Mouse (Mus musculus) cerebellum, adult 18-20 months (tissue): Measurements from ENCODE around the gene Tmem158.

Experiments
- DNase-seq, 2 experiments: peaks; one replicate each; pipeline ENCODE4 v3.0.0; 2021

Gene Tmem158

GRCm38 (mm10) chr9:123243988-123244387, 16.6 kb downstream of the Tmem158 start:
- DNase-seq = no peak

DNA sequence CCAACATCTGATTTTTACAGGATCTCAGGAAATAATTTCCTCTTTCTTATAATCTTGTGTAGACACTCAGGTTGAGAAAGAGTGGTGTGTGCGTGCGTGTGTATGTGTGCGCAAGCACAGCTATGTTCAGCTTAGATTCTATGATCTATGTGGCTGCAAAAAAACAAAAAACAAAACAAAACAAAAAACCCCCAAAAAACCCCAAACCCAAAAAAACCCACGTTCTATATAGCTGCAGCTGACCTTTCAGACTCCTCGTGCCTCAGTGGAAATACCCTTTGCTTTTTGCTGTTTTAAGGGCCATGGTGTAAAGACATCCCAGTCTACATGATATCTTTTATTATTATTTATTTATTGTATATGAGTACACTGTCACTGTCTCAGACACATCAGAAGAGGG, 19.4 kb downstream of the Tmem158 start:
- DNase-seq = no peak

DNA sequence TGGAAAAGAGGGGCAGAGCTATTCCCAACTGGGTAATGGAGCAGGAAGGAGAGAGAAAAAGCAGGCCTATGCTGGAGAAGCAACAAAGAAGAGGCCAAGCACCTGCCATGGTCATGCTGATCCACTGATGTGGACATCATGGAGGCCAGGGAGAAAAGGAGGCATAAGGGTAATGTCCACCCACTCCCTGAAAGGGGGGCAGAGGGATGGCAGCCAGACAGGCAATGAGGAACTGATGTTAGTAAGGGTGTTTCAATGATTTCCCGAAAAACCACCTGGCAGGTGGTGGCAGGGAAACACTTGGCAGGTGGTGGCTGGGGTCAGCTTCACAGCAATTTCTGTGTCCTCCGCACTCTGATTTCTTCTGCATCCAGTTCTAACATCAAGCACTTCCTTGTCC, 19.8 kb downstream of the Tmem158 start:
- no peak for DNase-seq

- no peak for DNase-seq
These were observed 20.3 kb downstream of the Tmem158 start for GRCm38 (mm10) chr9:123240271-123240670.

- no peak for DNase-seq
These were observed 20.9 kb downstream of the Tmem158 start for GRCm38 (mm10) chr9:123239651-123240050.

DNA sequence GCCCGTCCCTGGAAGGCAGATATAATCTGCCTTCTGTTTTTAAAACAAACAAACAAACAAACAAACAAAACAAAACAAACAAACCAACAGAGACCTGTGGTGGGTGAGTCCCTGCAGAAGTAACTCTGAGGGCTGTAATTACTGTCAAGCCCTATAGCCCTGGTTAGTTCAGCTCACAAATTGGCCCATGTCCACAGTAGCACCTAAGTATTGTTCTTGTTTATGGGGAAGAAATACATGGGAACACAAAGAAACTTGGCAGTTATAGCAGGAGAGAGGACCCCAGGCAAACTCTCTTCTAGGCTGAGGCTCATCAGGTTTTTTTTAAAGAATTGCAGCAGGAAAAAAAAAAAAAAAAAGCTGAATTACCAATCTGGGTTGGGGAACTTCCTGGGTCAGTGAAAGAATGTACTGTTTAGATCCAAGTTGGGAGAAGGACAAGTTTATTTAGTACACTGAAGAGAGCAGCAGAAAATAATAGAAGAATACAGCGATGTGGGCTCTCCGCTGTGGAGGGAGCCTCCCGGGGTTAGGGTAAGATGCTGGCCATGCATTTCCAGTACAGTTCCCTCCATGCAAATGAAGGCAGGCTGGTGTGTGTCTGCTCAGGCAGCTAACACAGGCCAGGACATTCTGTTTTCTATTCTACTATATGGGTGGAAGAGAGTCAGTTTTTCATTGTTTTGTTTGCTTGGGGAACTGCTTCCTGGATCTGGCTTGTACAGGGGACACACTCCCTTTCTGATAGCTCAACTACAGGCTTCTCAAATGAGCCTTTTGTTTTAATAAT, 22.1 kb downstream of the Tmem158 start:
- DNase-seq = no peak

GRCm38 (mm10) chr9:123237739-123238138, 22.8 kb downstream of the Tmem158 start:
- no peak for DNase-seq

DNA sequence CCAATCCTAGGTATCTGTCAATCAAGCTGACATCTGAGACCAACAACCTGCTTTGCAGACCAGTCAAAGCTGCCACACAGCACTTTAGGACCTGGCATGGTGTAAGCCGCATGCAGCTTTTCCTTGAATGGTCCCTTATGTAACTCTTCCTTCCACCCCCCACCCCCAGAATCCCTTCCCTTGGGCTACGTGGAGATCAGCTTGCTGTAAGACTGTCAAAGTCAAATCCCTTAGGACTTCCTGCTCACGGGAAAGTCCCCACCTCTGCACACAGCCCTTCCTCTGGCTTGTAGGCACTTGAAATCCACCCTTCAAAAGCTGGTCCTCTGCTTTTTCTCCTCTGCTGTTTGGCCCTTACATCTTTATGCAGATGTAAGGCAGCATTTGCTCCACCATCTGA, 24.9 kb downstream of the Tmem158 start:
- DNase-seq = no peak

DNA sequence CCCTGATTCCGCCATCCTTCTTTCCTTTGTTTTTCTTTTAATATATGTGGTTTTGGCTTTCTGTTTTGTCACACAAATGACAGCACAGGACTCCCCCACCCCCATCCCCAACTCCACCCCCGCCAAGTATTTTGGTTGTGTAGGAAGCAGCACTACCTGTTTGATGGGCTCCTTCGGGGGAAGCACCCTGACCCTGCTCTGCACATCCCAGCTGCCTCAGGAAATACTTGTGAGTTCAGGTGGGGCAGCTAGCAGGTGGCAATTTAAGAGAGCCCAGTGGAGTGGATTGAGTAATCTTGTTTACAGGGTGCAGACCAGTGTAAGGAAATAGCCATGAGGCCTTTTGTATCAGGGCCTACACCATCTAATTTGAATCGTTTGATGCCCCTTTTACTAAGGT, 30.7 kb downstream of the Tmem158 start:
- no peak for DNase-seq

DNA sequence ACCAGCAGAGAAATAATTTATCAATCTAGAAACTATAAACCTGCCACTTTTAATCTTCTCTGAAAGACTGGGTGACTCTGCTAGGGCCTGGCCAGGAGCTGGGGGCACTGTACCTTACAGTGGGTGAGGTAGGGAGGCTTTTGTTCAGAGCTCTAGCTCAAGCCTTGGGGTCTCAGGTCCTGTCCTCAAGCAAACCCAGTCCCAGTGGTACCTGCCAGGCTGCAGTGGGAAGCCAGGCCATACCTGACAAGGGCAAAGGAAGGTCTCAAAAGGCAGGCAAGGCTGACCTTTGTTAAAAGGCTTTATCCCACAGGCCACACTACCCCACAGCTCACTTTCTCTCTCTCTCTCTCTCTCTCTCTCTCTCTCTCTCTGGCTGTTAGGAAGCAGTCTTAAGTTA, 31.9 kb downstream of the Tmem158 start:
- no peak for DNase-seq

GRCm38 (mm10) chr9:123227106-123227750, 33.3 kb downstream of the Tmem158 start:
- DNase-seq = no peak

DNA sequence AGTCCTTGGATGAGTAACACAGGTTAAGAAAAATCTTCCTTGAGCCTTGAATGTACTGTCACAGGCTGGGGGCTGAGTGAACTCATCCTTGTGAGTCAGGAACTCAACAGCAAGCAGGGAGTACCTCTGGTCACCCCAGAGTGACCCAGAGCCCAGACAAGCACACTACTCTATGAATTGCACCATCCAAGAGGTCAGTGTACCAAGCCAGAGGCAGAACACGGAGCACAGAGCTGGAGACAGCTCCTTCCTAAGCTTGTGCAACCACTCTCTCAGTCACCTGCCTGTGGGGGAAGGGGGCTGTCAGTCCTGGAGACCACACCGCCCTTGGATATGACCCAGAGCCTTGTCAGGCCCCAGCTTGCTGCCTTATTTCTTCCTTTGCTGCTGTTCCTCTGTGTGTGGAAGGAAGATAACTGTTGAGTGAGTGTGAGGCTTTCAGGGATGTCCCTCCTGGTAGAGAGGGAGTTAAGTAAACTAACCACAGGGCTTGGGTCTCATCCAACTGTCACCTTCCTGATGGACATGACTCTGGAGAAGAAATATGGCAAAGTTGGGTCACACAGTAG, 35.6 kb downstream of the Tmem158 start:
- DNase-seq = no peak

DNA sequence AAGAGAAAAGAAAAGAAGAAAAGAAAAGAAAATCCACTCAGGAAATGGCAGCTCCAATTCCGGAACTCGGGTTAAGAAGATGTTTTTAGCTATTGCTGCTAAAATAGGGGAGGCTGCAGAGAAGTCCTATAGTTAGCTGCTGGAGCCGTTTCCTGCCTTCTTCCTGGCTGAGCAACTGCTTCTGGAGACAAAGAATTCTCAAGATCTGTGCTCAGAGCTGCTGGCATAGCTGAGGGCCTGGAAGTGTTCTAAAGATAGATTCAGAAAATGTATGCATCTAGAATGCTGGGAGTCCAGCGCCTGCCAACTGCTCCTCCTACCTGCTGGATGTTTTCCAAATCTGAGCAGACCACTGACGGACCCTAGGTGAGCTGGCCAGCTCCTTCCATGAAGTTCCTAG, 40.7 kb downstream of the Tmem158 start:
- DNase-seq = no peak

DNA sequence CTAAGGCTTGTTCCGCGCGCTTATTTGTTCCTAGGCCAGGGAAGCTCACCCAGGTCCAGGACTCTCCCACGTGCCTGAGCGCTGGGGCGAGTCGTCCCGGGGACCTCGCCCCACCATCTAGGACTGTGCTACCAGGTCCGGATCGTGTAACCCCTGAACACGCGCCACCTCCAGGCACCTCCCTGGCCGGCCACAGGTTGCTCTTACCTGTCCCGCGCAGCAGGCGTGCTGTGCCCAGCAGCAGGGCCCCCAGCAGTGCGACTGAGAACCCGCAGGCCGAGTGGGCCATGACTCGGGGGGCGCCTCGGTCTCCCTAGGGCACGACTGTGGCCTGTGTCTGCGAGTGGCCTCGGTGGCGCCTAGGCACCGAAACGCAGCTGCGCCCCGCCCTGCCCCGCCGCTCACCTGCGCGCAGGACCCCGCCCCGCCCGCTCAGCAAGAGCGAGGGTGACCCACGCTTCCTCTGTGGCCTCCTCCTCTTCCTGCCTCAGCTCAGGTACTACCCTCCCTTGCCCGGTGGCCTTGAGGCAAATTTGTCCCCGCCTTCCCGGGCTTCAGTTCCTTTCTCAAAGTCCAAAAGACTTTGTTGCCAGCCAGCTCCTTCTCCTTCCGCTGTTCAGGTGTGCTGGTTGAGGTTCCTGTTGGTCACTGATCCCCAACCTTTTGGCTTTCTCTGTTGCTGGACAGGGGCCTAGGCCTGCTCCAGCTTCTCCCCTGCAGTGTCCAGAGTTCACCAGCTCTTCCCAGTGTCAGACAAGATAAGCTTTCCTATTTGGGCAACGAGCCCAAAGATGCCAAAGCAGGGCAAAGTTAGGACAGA, 44.7 kb downstream of the Tmem158 start, which contains the start of gene Cdcp1:
Gene Cdcp1 (minus strand): TSS at position 418 of the 820 bp plus-strand sequence.
- DNase-seq = no peak

GRCm38 (mm10) chr9:123213371-123213770, 47.2 kb downstream of the Tmem158 start:
- DNase-seq = no peak
